Mouse (Mus musculus) stomach, postnatal 0 days (tissue): ENCODE data around the gene Lep.

ENCODE experiments used
- CTCF ChIP-seq: IDR thresholded peaks from 2 replicates; pipeline ENCODE4 v1.5.1; 2016; ENCODE audit warnings: antibody characterized with exemption, low read depth, mild to moderate bottlenecking, moderate library complexity
- EP300 ChIP-seq: optimal IDR thresholded peaks from 2 replicates; pipeline ENCODE3; 2016; ENCODE audit warnings: antibody characterized with exemption

GRCm38 (mm10) chr6:29072258-29072657, 12.2 kb downstream of the Lep start:
- TF ChIP-seq EP300, result no peak
- TF ChIP-seq CTCF, result no peak
